Mouse (Mus musculus) erythroblast, embryonic 14.5 days (primary cell): ENCODE data around the gene Pcyt1b. TPM values are rescaled to one million over a fixed set of nuclear protein-coding genes. Genes with fewer than 3 reads are reported as not detected.

Source experiments
- H3K27me3 ChIP-seq: 2 replicates; pipeline ENCODE4 v1.6.1; 2012; ENCODE audit warnings: inconsistent platforms; ENCODE audit not compliant: control insufficient read depth
- H3K36me3 ChIP-seq: 2 replicates; pipeline ENCODE4 v1.6.1; 2012; ENCODE audit warnings: mild to moderate bottlenecking, inconsistent platforms; ENCODE audit not compliant: control insufficient read depth
- H3K4me1 ChIP-seq: 2 replicates; pipeline ENCODE4 v1.6.1; 2012; ENCODE audit warnings: inconsistent platforms; ENCODE audit not compliant: control insufficient read depth
- H3K4me3 ChIP-seq: replicated peaks from 2 replicates; pipeline ENCODE3; 2012; ENCODE audit warnings: moderate library complexity, mild to moderate bottlenecking, inconsistent platforms
- H3K9me3 ChIP-seq: 2 replicates; pipeline ENCODE4 v1.6.1; 2012; ENCODE audit warnings: low read length, inconsistent platforms, mixed read lengths; ENCODE audit not compliant: control insufficient read depth
- GATA1 ChIP-seq: IDR thresholded peaks from 2 replicates; pipeline ENCODE4 v1.6.1; 2012; ENCODE audit warnings: low read length, inconsistent platforms, mixed read lengths
- TAL1 ChIP-seq: IDR thresholded peaks from 3 replicates; pipeline ENCODE4 v1.6.1; 2012; ENCODE audit warnings: low read length, inconsistent platforms, mixed read lengths
- polyA plus RNA-seq: library from polyadenylated mRNA; stranded (reverse); fragments of >175 nt; gene quantifications from 2 replicates; pipeline ENCODE4 v1.2.3, GENCODE M21; 2012

Pcyt1b gene
- polyA plus RNA-seq, 1 experiment, result 1.4 TPM

DNA sequence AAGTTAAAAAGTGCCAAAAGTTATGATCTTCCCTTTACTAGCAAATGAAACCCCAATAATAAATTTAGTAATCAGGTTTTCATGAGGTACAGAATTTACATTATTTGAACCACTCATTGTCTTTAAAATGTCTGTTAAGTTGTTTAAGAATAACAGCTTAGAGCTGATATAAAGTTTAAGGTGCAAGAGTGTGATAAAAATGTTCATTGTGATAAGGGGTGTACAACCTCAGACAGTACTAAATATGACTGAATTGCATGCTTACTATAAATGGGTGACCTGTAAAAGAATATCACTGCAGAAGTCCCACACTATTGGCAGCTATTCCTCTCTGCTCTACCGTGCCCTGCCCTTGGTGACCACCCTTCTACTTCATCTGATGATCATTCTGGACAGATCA lies 134.9 kb downstream of the Pcyt1b start:
- Histone ChIP-seq H3K36me3 (peaks cover 12% of the 10 kb centered on the region), H3K27me3 (no peaks in the 10 kb centered on the region), H3K4me3 (no peak overlapping the region), H3K4me1 (peaks cover 10% of the 10 kb centered on the region), H3K9me3 (no peaks in the 10 kb centered on the region)
- TF ChIP-seq TAL1 (no peak), GATA1 (no peak)

DNA sequence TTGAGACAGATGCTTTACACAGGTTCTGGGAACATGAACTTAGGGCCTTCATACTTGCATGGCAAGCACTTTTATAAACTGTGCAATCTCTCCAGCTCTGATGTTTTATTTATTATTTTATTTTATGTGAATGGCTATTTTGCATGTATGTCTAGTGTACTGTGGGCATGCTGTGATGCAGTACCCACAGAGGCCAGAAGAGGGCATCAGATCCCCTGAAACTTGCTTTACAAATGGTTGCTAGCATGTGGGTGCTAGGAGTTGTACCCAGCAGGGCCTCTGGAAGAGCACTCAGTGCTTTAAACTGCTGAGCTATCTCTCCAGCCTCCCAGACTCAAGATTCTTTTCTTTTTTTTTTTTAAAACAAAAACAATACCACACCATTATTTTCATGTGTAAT lies 138.5 kb downstream of the Pcyt1b start:
- Histone ChIP-seq H3K27me3 (no peaks in the 10 kb centered on the region), H3K36me3 (peaks cover 14% of the 10 kb centered on the region), H3K4me1 (peaks cover 10% of the 10 kb centered on the region), H3K9me3 (no peaks in the 10 kb centered on the region), H3K4me3 (no peak overlapping the region)
- no peak for TF ChIP-seq TAL1
- TF ChIP-seq GATA1, result no peak

Other genes starting within 250 kb of the Pcyt1b start
- gene Pola1, start 22.7 kb upstream of the Pcyt1b start, polyA plus RNA-seq, result 0.58 and 0.93 TPM in 2 replicates
- 1.7 and 2.0 TPM in 2 replicates for gene Pdk3, start 177.3 kb downstream of the Pcyt1b start, polyA plus RNA-seq